Mouse (Mus musculus) R1 (cell line): ENCODE results near the gene Pgr.

Experiments used
- DNase-seq: peaks from one replicate; pipeline ENCODE4 v3.0.0-alpha.2; 2018; ENCODE audit warnings: low read depth, low spot score

Pgr gene

GRCm38 (mm10) chr9:8899616-8900202 lies at the start of gene Pgr:
TSS of gene Pgr (plus strand) at chr9:8899833.
- DNase-seq, result peak; percentile 50

DNA sequence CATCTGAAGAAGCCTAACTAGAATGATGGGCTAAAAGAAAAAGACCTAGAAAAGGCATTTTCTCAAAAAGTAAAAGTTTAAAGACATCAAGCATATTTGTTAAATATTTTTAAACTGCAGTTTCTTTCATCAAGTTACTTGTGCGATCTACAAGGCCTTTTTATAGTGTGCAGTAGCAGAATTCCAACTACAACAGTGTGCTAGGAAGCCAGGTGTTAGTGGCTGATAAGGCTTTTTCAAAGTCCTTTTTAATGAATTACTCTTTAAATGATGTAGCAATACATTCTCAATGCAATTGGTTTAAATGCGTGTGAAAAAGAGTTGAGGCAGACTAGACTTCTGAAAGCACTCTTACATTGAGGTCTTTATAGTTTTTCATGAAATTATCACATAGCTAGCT lies 42.2 kb upstream of the Pgr start:
- DNase-seq, result no peak

DNA sequence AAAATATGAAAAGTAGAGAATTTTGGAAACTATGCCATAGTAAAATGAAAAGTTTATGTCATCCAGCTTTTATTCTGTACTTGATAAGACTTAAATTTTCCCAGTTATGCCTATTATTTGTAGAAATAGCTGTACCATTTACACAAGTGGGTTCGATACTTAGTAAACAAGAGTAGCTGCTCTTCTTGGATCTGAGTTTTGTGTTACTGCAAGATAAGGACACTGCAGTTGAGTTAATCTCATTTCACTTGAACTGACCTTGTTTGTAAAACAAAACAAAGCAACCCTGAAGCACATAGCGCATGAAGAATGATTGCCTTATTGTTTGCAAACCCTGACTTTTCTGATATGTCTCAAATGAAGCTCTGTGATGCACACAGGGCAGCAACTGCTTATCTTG lies 31.1 kb upstream of the Pgr start:
- DNase-seq, result no peak

DNA sequence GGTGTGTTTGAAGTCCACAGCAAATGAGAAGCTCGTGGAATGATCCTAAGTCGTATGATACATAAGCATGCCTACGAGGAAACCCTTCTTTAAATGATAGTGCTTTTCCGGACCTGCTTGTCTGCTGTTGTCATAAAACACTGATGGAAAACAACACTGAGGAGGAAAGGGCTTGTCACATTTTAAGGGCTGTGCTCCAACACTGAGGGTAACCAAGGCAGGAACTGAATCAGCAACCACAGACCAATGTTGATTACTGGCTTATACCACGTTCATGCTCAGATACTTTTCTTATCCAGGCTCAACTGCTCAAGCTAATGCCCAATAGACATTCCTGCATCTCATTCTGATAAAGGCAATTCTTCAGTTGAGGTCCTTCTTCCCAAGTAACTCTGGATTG lies 4.4 kb upstream of the Pgr start:
- no peak for DNase-seq

DNA sequence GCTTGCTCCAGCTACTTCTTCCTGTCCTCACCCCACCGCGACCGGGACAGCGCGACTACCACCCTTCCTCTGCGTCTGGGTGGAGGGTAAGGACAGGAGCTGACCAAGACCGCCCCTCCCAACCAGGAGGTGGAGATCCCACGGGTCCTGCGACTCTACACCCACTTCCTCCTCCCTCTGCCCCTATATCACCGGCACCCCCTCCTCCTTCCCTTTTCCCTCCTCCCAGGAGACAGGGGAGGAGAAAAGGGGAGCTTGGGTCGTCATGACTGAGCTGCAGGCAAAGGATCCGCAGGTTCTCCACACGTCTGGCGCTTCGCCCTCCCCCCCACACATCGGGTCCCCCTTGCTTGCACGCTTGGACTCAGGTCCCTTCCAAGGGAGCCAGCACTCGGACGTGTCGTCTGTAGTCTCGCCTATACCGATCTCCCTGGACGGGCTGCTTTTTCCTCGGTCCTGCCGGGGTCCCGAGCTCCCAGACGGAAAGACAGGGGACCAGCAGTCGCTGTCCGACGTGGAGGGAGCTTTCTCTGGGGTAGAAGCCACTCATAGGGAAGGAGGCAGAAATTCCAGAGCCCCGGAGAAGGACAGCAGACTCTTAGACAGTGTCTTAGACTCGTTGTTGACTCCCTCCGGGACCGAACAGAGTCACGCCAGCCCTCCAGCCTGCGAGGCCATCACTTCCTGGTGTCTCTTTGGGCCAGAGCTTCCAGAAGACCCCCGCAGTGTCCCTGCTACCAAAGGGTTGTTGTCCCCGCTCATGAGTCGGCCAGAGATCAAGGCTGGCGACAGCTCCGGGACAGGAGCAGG lies 775 bp downstream of the Pgr start:
- peak; percentile 64 for DNase-seq

GRCm38 (mm10) chr9:8901013-8901646 lies 1.5 kb downstream of the Pgr start:
- peak; percentile 49 for DNase-seq

GRCm38 (mm10) chr9:8901647-8902131 lies 2.1 kb downstream of the Pgr start:
- peak; percentile 60 for DNase-seq

DNA sequence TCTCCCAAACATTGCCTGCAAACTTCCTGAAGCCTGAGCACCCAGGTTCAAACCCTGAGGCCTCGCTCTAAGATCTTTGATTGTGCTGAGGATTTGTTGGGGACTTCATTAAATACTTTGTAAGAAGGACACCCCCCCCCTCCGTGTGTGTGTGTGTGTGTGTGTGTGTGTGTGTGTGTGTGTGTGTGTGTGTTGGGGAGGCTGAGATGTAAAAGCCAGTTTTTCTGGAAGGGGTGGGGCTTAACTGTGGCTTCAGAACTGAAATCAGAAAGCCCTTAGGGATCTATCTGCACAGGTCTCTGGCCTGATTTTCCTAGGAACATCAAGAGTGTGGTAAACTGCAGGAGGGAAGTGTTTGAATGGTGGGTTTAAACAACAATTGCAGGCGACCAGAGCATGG lies 2.6 kb downstream of the Pgr start:
- DNase-seq, result no peak

DNA sequence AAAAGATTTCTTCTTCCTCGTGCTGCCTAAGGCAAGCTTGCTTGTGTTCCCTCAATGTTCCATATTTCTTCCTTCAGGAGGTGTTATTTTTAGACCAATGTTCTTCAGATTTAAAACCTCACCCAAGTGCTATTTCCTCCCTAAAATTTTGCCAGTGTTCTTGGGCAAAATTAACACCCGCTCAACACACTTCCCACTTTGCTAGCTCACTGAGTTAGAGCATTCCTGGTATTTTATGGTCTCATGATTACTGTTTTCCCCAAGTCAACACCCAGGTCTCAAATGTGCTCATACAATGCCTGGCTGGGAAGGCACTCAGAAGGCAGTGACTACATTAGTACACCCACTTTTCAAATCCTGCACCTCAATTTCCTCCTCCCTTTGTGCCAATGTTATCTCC lies 27.9 kb downstream of the Pgr start:
- no peak for DNase-seq

DNA sequence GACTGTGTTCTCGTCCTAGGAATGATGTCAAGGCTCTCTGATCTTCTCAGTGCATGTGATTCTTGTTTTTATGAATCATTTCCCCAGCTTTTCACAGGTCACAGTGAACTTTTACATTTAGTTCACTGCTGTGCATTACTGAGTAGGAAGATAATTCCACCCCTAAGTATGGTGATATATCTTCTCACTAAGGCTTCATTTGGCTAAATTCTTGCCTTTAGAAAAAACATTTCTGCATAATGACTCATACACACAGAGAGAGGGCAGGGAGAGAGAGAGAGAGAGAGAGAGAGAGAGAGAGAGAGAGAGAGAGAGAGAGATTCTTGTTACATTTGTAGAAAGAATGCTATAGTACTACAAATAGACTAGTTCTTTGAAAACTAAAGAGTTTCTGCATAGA lies 38.1 kb downstream of the Pgr start:
- no peak for DNase-seq

DNA sequence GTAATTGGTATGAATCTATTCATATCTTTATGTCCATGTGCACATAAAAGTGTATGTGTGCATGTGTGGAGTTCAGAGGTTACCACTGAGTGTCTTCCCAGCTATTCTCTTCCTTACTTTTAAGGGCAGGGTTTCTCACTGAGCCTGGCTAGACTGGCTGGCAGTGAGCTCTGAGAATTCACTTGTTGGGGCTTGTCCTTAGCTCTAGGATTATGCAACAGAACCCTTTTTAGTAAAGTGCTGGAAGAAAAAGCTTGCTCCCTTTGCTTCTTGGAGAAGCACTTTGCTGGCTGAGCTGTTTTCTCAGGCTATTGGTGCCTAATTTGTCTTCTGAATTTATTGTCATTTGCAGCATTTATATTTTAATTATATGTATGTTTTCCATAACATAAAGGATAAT lies 53.7 kb downstream of the Pgr start:
- DNase-seq, result no peak

GRCm38 (mm10) chr9:8964512-8965133 lies 65.0 kb downstream of the Pgr start:
- DNase-seq, result peak; percentile 68

DNA sequence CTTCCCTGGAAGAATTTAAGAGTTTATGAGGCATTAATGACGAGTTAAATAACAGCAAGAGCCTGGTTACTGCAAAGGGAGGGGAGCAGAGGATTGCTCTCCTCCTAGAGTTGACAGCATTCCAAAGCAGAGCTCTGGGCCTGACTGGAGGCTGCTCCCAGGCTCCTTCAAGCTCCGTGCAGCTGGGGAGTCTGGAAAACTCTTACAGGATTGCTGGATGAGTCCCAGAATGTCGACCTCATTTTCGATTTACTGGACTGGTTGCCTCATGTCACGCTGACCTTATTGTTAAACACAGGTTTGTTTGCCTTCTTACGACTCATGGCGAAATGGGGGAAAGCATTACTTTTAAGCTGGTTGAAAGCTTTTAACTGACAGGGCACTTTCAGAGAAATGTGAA lies 70.6 kb downstream of the Pgr start:
- no peak for DNase-seq

- no peak for DNase-seq
Measured at GRCm38 (mm10) chr9:8971491-8971890, 71.9 kb downstream of the Pgr start, which contains the start of gene Gm16485. TSS of gene Gm16485 (plus strand) at chr9:8971791.

GRCm38 (mm10) chr9:8977775-8978174 lies 78.1 kb downstream of the Pgr start:
- DNase-seq, result no peak

- DNase-seq, result peak; percentile 10
Measured at GRCm38 (mm10) chr9:8982315-8982714, 82.7 kb downstream of the Pgr start.

GRCm38 (mm10) chr9:8996494-8996893 lies 96.9 kb downstream of the Pgr start:
- no peak for DNase-seq

- DNase-seq, result peak; percentile 16
Measured at GRCm38 (mm10) chr9:9001170-9001569, 101.5 kb downstream of the Pgr start.

GRCm38 (mm10) chr9:9015108-9015507 lies 115.5 kb downstream of the Pgr start:
- DNase-seq, result no peak
